Mouse (Mus musculus) kidney, adult 2 months (tissue): ENCODE data around the gene Nek4. TPM values are rescaled to one million over a fixed set of nuclear protein-coding genes. Genes with fewer than 3 reads are reported as not detected.
A peak's percentile ranks its signal among the peaks of the same experiment; 100 is the strongest.

Experiments
- DNase-seq: peaks from one replicate; pipeline ENCODE4 v3.0.0; 2021
- H3K27ac ChIP-seq: fragments of 200-500 bp; 2 replicates; pipeline ENCODE4 v1.5.1; 2012; ENCODE audit warnings: low read depth, low read length, control low read depth, inconsistent platforms; ENCODE audit not compliant: insufficient read depth
- H3K27me3 ChIP-seq: fragments of 200-500 bp; replicated peaks from 2 replicates; pipeline ENCODE4 v1.6.1; 2012; ENCODE audit warnings: mild to moderate bottlenecking, moderate library complexity, low read length, inconsistent platforms; ENCODE audit not compliant: control insufficient read depth, insufficient read depth
- H3K36me3 ChIP-seq: fragments of 200-500 bp; 2 replicates; pipeline ENCODE4 v1.6.1; 2012; ENCODE audit warnings: mild to moderate bottlenecking, moderate library complexity, low read length, inconsistent platforms; ENCODE audit not compliant: control insufficient read depth, insufficient read depth
- H3K4me1 ChIP-seq: fragments of 200-500 bp; 2 replicates; pipeline ENCODE4 v1.6.1; 2011; ENCODE audit warnings: low read length; ENCODE audit not compliant: control insufficient read depth, insufficient read depth
- H3K4me3 ChIP-seq: fragments of 200-500 bp; 2 replicates; pipeline ENCODE4 v1.5.1; 2011; ENCODE audit warnings: mild to moderate bottlenecking, low read depth, low read length, control low read depth; ENCODE audit not compliant: insufficient read depth
- CTCF ChIP-seq: fragments of 200-500 bp; conservative IDR thresholded peaks from 2 replicates; pipeline ENCODE4 v1.5.1; 2011; ENCODE audit warnings: low read depth, mild to moderate bottlenecking, control low read depth, low read length, moderate library complexity, mixed read lengths; ENCODE audit not compliant: insufficient read depth, insufficient read length
- POLR2A ChIP-seq: fragments of 200-500 bp; IDR thresholded peaks from one replicate; pipeline ENCODE4 v1.6.1; 2011; ENCODE audit warnings: low read depth, low read length, control low read depth
- WGBS: fragments of 180-500 bp; shearing (Covaris S2); methylation state at CpG from one replicate; pipeline ENCODE4 v1.1.7; 2018; 5-methylcytosine and 5-hydroxymethylcytosine counted together
- polyA plus RNA-seq: library from polyadenylated mRNA; depleted of rRNA; stranded (reverse); fragments of >200 nt; gene quantifications from 2 replicates; pipeline ENCODE4 v1.2.3, GENCODE M21; 2012

Gene Nek4
- polyA plus RNA-seq, 1 experiment, result 6.2 TPM

GRCm38 (mm10) chr14:31001307-31002205 lies 50.4 kb downstream of the Nek4 start, which contains the start of the genes Glt8d1 and Spcs1:
Gene Glt8d1 (plus strand): TSS chr14:31001400.
Gene Spcs1 (minus strand): TSS chr14:31001672.
- TF ChIP-seq POLR2A (peak; percentile 64), CTCF (no peak)
- peak within 1 kb of the TSS; percentile 70 for H3K4me3 ChIP-seq
- H3K27me3 ChIP-seq, result no peaks in the 10 kb centered on the region
- H3K4me1 ChIP-seq, result peaks cover 2% of the 10 kb centered on the region; the same call in 1 of the 2 replicates
- under 1% methylated on average over 76 of the region's 84 CpGs for WGBS
- H3K36me3 ChIP-seq, result no peaks in the 10 kb centered on the region
- peak within 1 kb of the TSS; percentile 68 for H3K27ac ChIP-seq
- peak; percentile 91 for DNase-seq

- no peaks in the 10 kb centered on the region for H3K27me3 ChIP-seq
- H3K4me1 ChIP-seq, result peaks cover 2% of the 10 kb centered on the region; the same call in 1 of the 2 replicates
- no peak overlapping the region for H3K4me3 ChIP-seq
- 69% methylated on average over 2 of the region's 2 CpGs for WGBS
- no peak overlapping the region for H3K27ac ChIP-seq
- TF ChIP-seq POLR2A (no peak), CTCF (no peak)
- no peak for DNase-seq
- H3K36me3 ChIP-seq, result no peaks in the 10 kb centered on the region; the same call in 1 of the 2 replicates
Observed at GRCm38 (mm10) chr14:31004527-31004926, 53.4 kb downstream of the Nek4 start.

GRCm38 (mm10) chr14:31006779-31007178 lies 55.6 kb downstream of the Nek4 start:
- DNase-seq, result no peak
- Histone ChIP-seq H3K36me3 (peaks cover 3% of the 10 kb centered on the region), H3K4me3 (no peak overlapping the region), H3K27ac (no peak overlapping the region), H3K4me1 (peaks cover 2% of the 10 kb centered on the region; the same call in 1 of the 2 replicates), H3K27me3 (no peaks in the 10 kb centered on the region)
- TF ChIP-seq POLR2A (no peak), CTCF (no peak)
- 89% methylated on average over 5 of the region's 5 CpGs for WGBS

GRCm38 (mm10) chr14:31011588-31011987 lies 60.4 kb downstream of the Nek4 start:
- Histone ChIP-seq H3K4me1 (no peaks in the 10 kb centered on the region), H3K4me3 (no peak overlapping the region), H3K36me3 (peaks cover 15% of the 10 kb centered on the region), H3K27me3 (no peaks in the 10 kb centered on the region), H3K27ac (no peak overlapping the region)
- TF ChIP-seq CTCF, result no peak
- no peak for TF ChIP-seq POLR2A
- DNase-seq, result no peak
- 95% methylated on average over 3 of the region's 3 CpGs for WGBS

GRCm38 (mm10) chr14:31013928-31014327 lies 62.8 kb downstream of the Nek4 start:
- H3K27ac ChIP-seq, result no peak overlapping the region
- peaks cover 18% of the 10 kb centered on the region for H3K36me3 ChIP-seq
- 90% methylated on average over 2 of the region's 2 CpGs for WGBS
- peaks cover 7% of the 10 kb centered on the region; the same call in 1 of the 2 replicates for H3K4me1 ChIP-seq
- H3K27me3 ChIP-seq, result no peaks in the 10 kb centered on the region
- H3K4me3 ChIP-seq, result no peak overlapping the region
- no peak for TF ChIP-seq CTCF
- no peak for TF ChIP-seq POLR2A
- no peak for DNase-seq

GRCm38 (mm10) chr14:31016063-31016462 lies 64.9 kb downstream of the Nek4 start:
- peaks cover 18% of the 10 kb centered on the region for H3K36me3 ChIP-seq
- DNase-seq, result no peak
- no peak overlapping the region for H3K4me3 ChIP-seq
- H3K4me1 ChIP-seq, result peaks cover 10% of the 10 kb centered on the region
- no peaks in the 10 kb centered on the region for H3K27me3 ChIP-seq
- 90% methylated on average over 1 of the region's 1 CpGs for WGBS
- TF ChIP-seq POLR2A, result no peak
- TF ChIP-seq CTCF, result no peak
- H3K27ac ChIP-seq, result no peak overlapping the region

- DNase-seq, result peak; percentile 25
- peaks cover 13% of the 10 kb centered on the region for H3K4me1 ChIP-seq
- peak overlapping the region; percentile 88; the same call in 1 of the 2 replicates for H3K4me3 ChIP-seq
- TF ChIP-seq CTCF (peak; percentile 24; the same call in 1 of the 2 replicates), POLR2A (no peak)
- H3K27me3 ChIP-seq, result no peaks in the 10 kb centered on the region
- no peak overlapping the region for H3K27ac ChIP-seq
- peaks cover 13% of the 10 kb centered on the region for H3K36me3 ChIP-seq
- WGBS, result 2% methylated on average over 2 of the region's 2 CpGs
Observed at GRCm38 (mm10) chr14:31017854-31018253, 66.7 kb downstream of the Nek4 start.
